Mouse (Mus musculus): ENCODE results near the gene Ephb2.

The Ephb2 gene

GRCm38 (mm10) chr4:136638890-136639289, 196.9 kb downstream of the Ephb2 start:
- no peak for DNase-seq

GRCm38 (mm10) chr4:136638230-136638750, 197.5 kb downstream of the Ephb2 start:
- no peak for DNase-seq

GRCm38 (mm10) chr4:136637563-136638229, 198.1 kb downstream of the Ephb2 start:
- peak; percentile 48 for DNase-seq

- DNase-seq, result no peak
These were observed 198.7 kb downstream of the Ephb2 start for GRCm38 (mm10) chr4:136636983-136637562.

GRCm38 (mm10) chr4:136636511-136636910, 199.3 kb downstream of the Ephb2 start:
- no peak for DNase-seq

GRCm38 (mm10) chr4:136635995-136636394, 199.8 kb downstream of the Ephb2 start:
- DNase-seq, result no peak

GRCm38 (mm10) chr4:136631237-136631994, 204.4 kb downstream of the Ephb2 start:
- DNase-seq, result no peak

- no peak for DNase-seq
These were observed 209.2 kb downstream of the Ephb2 start for GRCm38 (mm10) chr4:136626590-136626989.

- DNase-seq, result no peak
These were observed 213.4 kb downstream of the Ephb2 start, which contains the start of gene Lactbl1 for GRCm38 (mm10) chr4:136622388-136622787. TSS of gene Lactbl1 (plus strand) at chr4:136622621.

GRCm38 (mm10) chr4:136621956-136622355, 213.8 kb downstream of the Ephb2 start:
- DNase-seq, result no peak

- no peak for DNase-seq
These were observed 214.5 kb downstream of the Ephb2 start for GRCm38 (mm10) chr4:136621336-136621735.

- DNase-seq, result no peak
These were observed 222.1 kb downstream of the Ephb2 start for GRCm38 (mm10) chr4:136613657-136614056.

GRCm38 (mm10) chr4:136610387-136610856, 225.4 kb downstream of the Ephb2 start, which contains the start of gene Tex46:
TSS of gene Tex46 (plus strand) at chr4:136610437.
- no peak for DNase-seq

- no peak for DNase-seq
These were observed 229.9 kb downstream of the Ephb2 start for GRCm38 (mm10) chr4:136605756-136606485.

- DNase-seq, result peak; percentile 94
These were observed 233.2 kb downstream of the Ephb2 start, which contains the start of gene Kdm1a for GRCm38 (mm10) chr4:136602568-136602967. TSS of gene Kdm1a (minus strand) at chr4:136602723.

- DNase-seq, result peak; percentile 40
These were observed 233.7 kb downstream of the Ephb2 start for GRCm38 (mm10) chr4:136602018-136602554.

- peak; percentile 55 for DNase-seq
These were observed 234.3 kb downstream of the Ephb2 start for GRCm38 (mm10) chr4:136601476-136601875.

- DNase-seq, result no peak
These were observed 235.3 kb downstream of the Ephb2 start for GRCm38 (mm10) chr4:136600536-136600935.

- no peak for DNase-seq
These were observed 235.9 kb downstream of the Ephb2 start for GRCm38 (mm10) chr4:136599869-136600268.

GRCm38 (mm10) chr4:136598268-136598876, 237.4 kb downstream of the Ephb2 start:
- DNase-seq, result no peak
